Mouse (Mus musculus) heart, embryonic 10.5 days (tissue): ENCODE results near the gene Gm20388. TPM values are rescaled to one million over a fixed set of nuclear protein-coding genes. Genes with fewer than 3 reads are reported as not detected.
A peak's percentile ranks its signal among the peaks of the same experiment; 100 is the strongest.

Experiments
- DNase-seq: peaks from one replicate; pipeline ENCODE4 v3.0.0-alpha.2; 2017; ENCODE audit warnings: low spot score
- H3K27ac ChIP-seq: fragments of 300-500 bp; sonication (generic); 2 replicates; pipeline ENCODE4 v1.5.1; 2016; ENCODE audit warnings: mild to moderate bottlenecking
- H3K27me3 ChIP-seq: fragments of 300-500 bp; sonication (generic); 2 replicates; pipeline ENCODE4 v1.6.1; 2016; ENCODE audit warnings: mild to moderate bottlenecking; ENCODE audit not compliant: poor library complexity, insufficient read depth, severe bottlenecking
- H3K36me3 ChIP-seq: fragments of 300-500 bp; sonication (generic); 2 replicates; pipeline ENCODE4 v1.6.1; 2016; ENCODE audit warnings: mild to moderate bottlenecking, moderate library complexity
- H3K4me1 ChIP-seq: fragments of 300-500 bp; sonication (generic); 2 replicates; pipeline ENCODE4 v1.6.1; 2016; ENCODE audit warnings: mild to moderate bottlenecking
- H3K4me3 ChIP-seq: fragments of 300-500 bp; sonication (generic); 2 replicates; pipeline ENCODE4 v1.5.1; 2016; ENCODE audit warnings: mild to moderate bottlenecking, moderate library complexity
- H3K9me3 ChIP-seq: fragments of 300-500 bp; sonication (generic); 2 replicates; pipeline ENCODE4 v1.6.1; 2016; ENCODE audit warnings: mild to moderate bottlenecking, moderate library complexity
- WGBS: fragments of 180-500 bp; shearing (Covaris S2); methylation state at CpG from one replicate; pipeline ENCODE4 v1.1.7; 2016; 5-methylcytosine and 5-hydroxymethylcytosine counted together
- polyA plus RNA-seq: library from polyadenylated mRNA; unstranded; fragments of >200 nt; fragmentation: Nextera tagmentation; extraction: Ambion mirVana; gene quantifications from 2 replicates; pipeline ENCODE4 v1.2.1, GENCODE M21; 2016

The Gm20388 gene
- polyA plus RNA-seq, 1 experiment from 2014 or later = 4.5 TPM

DNA sequence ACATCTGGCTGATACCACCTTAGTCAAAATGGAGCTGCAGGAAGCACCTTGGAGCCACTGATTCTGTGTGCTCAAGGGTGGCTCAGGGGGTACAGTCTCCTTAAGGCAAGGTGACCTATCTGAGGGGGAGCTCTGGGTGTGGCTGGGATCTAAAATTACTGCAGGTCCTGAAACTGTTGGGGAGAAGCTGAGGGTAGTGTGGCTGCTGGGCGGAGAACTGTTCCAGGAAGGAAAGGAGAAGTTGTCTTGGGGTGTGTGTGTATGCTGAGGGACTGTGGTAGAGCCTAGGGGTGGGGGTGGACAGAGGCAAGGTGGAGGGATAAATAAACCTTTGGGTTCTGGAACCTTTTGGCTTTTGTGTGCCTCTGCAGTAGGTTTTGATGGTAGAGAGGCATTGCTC, 2778.7 kb downstream of the Gm20388 start:
- 74% methylated on average over 1 of the region's 1 CpGs for WGBS
- H3K9me3 ChIP-seq = no peaks in the 10 kb centered on the region
- DNase-seq = no peak
- H3K4me3 ChIP-seq = no peak overlapping the region
- H3K36me3 ChIP-seq = no peaks in the 10 kb centered on the region
- H3K27me3 ChIP-seq = peaks cover 32% of the 10 kb centered on the region
- H3K27ac ChIP-seq = no peak overlapping the region
- peaks cover 43% of the 10 kb centered on the region for H3K4me1 ChIP-seq

DNA sequence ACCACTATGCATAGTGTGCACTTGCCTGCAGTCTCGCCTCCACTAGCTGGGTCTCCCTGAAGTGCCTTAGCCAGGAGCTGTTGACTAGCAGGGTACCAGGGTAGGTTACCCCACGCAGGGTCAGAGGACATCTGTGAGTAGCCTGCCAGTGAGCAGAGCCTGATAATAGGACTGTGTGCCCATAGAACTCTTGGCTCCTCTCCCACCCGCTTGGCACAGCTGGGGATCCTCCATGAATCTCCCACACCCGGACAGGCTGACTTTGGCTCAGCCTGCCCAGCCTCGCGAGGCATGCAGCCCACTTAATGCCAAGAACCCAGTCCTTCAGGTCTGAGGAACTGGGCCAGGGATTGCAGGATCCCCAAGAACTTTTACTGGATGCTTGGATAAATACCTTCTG, 2780.4 kb downstream of the Gm20388 start:
- DNase-seq = no peak
- Histone ChIP-seq H3K27ac (no peak overlapping the region), H3K9me3 (no peaks in the 10 kb centered on the region), H3K27me3 (peaks cover 26% of the 10 kb centered on the region), H3K4me3 (no peak overlapping the region), H3K4me1 (peaks cover 51% of the 10 kb centered on the region), H3K36me3 (no peaks in the 10 kb centered on the region)
- 91% methylated on average over 6 of the region's 6 CpGs for WGBS

DNA sequence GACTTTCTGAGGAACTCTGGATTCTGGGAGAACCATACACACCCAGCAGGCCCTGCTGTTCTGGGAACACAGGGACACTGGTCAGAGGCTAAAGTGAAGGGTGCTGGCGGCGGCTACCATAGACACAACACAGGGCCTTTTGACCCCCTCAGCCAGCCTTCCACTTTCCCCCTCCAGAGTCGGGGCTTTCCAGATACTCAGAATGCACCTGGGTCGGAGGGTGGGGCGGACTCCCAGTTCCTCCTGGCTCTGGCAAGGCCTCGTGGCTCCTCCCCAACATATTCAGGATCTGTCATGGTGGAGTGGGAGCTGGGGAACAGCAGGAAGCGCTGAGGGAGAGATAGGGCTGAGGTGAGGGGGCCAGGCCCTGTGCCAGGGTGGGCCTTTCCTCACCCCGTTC, 2781.5 kb downstream of the Gm20388 start:
- DNase-seq = no peak
- peaks cover 21% of the 10 kb centered on the region; the same call in 1 of the 2 replicates for H3K27me3 ChIP-seq
- H3K9me3 ChIP-seq = no peaks in the 10 kb centered on the region
- H3K4me3 ChIP-seq = no peak overlapping the region
- no peaks in the 10 kb centered on the region for H3K36me3 ChIP-seq
- peaks cover 56% of the 10 kb centered on the region for H3K4me1 ChIP-seq
- 70% methylated on average over 8 of the region's 8 CpGs for WGBS
- no peak overlapping the region; the same call in 1 of the 2 replicates for H3K27ac ChIP-seq

DNA sequence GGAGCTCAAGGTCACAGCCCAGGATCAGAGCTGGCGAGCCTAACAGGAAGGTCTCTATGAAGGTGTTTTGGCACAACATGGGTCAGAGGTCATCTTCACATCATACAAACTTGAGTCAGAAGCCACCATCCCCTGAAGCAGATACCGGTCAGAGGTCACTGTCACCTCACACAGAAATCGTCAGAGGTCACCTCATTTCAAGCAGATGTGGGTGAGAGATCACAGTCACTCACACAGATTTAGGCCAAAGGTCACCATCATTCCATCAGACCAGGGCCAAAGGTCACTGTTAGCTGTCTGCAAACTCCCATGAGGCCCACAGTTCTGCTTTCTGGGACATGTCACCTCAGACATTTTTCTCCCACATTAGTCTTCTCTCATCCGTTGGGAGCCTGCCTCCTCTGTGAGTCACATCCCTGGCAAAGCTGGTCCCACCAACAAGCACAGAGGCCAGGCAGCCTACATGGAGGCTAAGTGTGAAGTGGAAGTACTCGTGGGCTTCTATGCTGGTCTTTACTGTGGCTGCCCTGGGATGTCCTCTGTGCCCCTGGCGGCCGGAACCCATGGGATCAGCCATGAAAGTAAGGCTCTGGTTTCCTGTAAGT, 2784.9 kb downstream of the Gm20388 start:
- Histone ChIP-seq H3K9me3 (no peaks in the 10 kb centered on the region), H3K4me3 (no peak overlapping the region), H3K36me3 (no peaks in the 10 kb centered on the region), H3K27me3 (peaks cover 14% of the 10 kb centered on the region; the same call in 1 of the 2 replicates), H3K27ac (0 out of 2 replicates have a peak overlapping the region, but pooled peaks have one; percentile 8), H3K4me1 (peaks cover 75% of the 10 kb centered on the region)
- WGBS = 53% methylated on average over 7 of the region's 7 CpGs
- no peak for DNase-seq

DNA sequence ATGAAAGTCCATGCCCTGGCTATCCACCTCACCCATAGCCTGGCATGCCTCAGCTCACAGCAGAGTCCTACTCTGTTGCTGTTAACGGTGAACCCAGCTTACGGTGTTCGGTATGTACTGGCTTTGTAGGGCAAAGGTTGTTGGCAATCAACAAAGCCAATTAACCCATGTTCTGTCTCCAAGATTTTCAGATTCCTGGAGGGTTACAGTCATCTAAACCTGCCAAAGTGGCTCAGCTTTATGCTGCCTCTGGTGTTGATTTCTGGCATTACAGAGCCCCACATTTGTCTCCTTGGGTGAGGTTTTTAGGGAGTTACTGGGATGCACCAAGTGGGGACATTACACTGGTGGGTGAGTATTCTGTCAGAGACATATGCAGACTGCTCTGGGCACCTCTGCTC, 2786.5 kb downstream of the Gm20388 start:
- peak overlapping the region; percentile 47 for H3K4me3 ChIP-seq
- H3K27ac ChIP-seq = peak overlapping the region; percentile 56; the same call in 1 of the 2 replicates
- WGBS = 80% methylated on average over 3 of the region's 3 CpGs

DNA sequence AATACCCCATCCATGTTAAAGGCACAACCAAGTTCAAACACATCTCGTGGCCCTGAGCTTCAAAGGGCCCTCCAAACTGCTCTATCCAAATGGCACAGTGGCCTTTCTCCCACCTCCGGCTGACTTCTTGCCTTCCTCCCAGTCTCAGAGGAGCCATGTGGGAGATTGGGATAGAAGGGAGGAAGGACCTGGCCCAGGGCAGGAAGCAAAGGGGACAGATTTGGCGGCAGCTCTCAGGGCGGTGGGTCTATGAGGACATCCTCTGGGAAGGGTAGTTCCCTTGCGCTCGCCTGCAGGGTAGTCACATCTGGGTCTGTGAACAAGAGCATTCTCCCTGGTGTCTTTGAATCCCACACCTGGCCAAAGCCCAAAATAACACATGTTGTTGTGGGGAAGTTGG, 2786.9 kb downstream of the Gm20388 start:
- H3K4me3 ChIP-seq = peak overlapping the region; percentile 47
- no peak for DNase-seq
- no peaks in the 10 kb centered on the region for H3K36me3 ChIP-seq
- H3K9me3 ChIP-seq = no peaks in the 10 kb centered on the region
- peaks cover 78% of the 10 kb centered on the region for H3K4me1 ChIP-seq
- peak overlapping the region; percentile 56 for H3K27ac ChIP-seq
- peaks cover 14% of the 10 kb centered on the region; the same call in 1 of the 2 replicates for H3K27me3 ChIP-seq
- 65% methylated on average over 6 of the region's 6 CpGs for WGBS

More for the DNA sequence above, 2786.5 kb downstream of the Gm20388 start:
- Histone ChIP-seq H3K9me3 (no peaks in the 10 kb centered on the region), H3K27me3 (peaks cover 14% of the 10 kb centered on the region; the same call in 1 of the 2 replicates), H3K4me1 (peaks cover 78% of the 10 kb centered on the region), H3K36me3 (no peaks in the 10 kb centered on the region)
- DNase-seq = no peak

DNA sequence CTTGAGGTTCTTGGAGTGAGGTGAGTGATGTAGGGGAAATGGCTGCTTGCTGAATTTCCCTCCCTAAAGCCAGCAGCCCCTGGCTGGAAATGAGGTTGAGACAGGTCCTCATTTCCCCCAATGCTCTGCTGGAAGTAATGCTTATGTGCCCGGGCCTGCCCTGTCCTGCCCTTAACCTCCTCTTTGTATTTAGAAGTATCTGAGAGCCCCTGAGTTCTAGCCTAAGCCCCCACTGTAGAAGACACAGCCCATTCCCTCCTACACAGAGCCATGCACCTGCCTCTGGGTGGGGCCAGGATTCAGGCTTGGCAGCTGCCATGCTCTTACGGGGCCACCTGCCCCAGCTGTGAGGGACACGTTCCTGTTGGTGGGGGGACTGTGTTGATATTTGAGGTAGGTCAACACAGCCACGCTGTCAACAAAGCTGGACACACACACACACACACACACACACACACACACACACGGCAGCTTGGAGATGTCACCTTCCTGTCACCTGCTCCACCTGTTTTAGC, 2787.7 kb downstream of the Gm20388 start:
- Histone ChIP-seq H3K4me1 (peaks cover 76% of the 10 kb centered on the region), H3K27ac (peak overlapping the region; percentile 73; the same call in 1 of the 2 replicates), H3K27me3 (peaks cover 14% of the 10 kb centered on the region; the same call in 1 of the 2 replicates), H3K36me3 (no peaks in the 10 kb centered on the region), H3K9me3 (no peaks in the 10 kb centered on the region), H3K4me3 (peak overlapping the region; percentile 47)
- no peak for DNase-seq
- WGBS = 38% methylated on average over 5 of the region's 5 CpGs

DNA sequence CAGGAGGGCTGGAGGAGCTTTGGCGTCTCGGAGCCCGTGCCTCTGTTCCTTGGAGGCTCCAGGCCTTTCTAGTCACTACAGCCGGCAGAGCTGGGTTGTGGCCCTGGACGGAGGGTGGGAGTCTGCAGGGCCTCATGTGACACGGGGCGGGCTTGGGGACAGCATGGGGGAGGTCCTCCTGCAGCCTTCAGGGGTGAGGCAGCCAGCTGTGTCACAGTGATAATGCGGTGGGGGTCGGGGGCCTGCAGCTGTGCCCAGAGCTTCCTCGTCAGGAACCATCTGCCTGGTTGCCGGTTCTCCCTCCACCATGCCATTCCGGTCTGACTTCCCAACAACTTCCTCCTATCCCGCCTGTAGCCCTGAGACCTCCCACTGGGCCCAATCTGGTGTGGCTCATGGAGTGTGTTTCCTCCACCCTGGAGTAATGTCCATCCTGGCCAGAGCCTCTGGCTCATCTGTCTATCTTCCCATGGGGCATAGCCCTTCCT, 2788.4 kb downstream of the Gm20388 start, which contains the start of gene Cbfa2t3:
TSS of gene Cbfa2t3 (minus strand) at position 105 of the 488 bp plus-strand sequence.
- Histone ChIP-seq H3K27me3 (peaks cover 9% of the 10 kb centered on the region; the same call in 1 of the 2 replicates), H3K36me3 (no peaks in the 10 kb centered on the region), H3K27ac (peak within 1 kb of the TSS; percentile 80), H3K4me3 (peak within 1 kb of the TSS; percentile 47), H3K4me1 (peaks cover 69% of the 10 kb centered on the region), H3K9me3 (no peaks in the 10 kb centered on the region)
- 29% methylated on average over 13 of the region's 13 CpGs for WGBS
- peak; percentile 93 for DNase-seq

DNA sequence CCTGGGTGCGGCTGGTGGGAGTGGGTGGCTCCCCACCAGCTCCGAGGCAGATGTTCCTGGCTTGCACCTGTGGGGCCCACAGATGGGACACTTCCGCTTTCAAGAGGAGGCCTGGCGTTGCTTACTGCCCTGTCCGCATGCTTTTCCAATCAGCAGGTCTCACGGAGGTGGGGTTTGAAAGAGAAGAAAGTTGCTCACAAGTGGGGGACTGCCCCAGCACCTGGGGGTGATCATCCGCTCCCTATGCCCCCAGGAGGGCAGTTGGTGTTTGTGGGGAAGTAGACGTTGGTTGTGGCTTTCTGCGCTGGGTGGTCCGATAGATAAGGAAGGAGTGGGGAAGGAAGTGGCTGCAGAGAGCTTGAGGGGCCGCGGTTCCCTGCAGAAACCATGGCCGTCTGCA, 2790.0 kb downstream of the Gm20388 start:
- DNase-seq = no peak
- peaks cover 9% of the 10 kb centered on the region for H3K27me3 ChIP-seq
- H3K4me3 ChIP-seq = peak overlapping the region; percentile 30
- H3K36me3 ChIP-seq = no peaks in the 10 kb centered on the region
- WGBS = 32% methylated on average over 13 of the region's 13 CpGs
- peak overlapping the region; percentile 80 for H3K27ac ChIP-seq
- H3K4me1 ChIP-seq = peaks cover 55% of the 10 kb centered on the region
- H3K9me3 ChIP-seq = no peaks in the 10 kb centered on the region

DNA sequence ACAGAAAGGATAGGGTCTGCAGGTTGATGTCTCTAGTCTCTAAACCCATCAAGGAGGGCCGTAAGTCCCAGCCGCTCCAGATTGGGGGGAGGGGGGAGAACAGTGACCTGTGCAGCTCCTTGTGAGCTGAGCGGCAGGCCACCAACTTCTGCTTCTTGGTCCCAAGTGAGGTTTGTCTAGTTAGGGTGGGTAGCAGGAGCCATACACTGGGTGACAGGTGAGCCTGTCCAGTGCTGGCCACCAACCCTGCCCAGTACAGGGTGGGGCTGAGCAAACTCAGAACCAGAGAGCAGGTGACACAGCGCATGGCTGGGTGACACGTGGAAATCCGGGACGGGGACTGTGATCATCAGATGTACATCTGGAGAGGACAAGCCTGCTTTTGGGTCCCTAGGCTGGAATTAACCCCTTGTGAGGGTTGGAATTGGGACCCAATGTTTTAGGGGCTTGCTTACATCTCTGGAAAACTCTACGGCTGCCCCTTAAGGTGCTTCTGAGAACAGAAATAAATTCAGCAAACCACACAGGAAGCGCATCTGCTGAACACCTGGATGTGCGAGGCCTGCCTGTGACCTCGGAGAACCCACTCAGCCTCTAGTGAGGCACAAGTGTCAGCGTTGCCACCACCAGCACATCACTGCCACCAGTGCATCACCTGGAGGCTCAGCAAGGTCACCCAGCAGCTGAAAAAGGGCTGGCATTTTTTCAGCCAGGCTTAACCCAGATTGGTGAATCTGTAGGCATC, 2791.0 kb downstream of the Gm20388 start:
- Histone ChIP-seq H3K36me3 (no peaks in the 10 kb centered on the region), H3K27ac (peak overlapping the region; percentile 80), H3K4me1 (peaks cover 59% of the 10 kb centered on the region), H3K27me3 (peaks cover 15% of the 10 kb centered on the region), H3K4me3 (no peak overlapping the region), H3K9me3 (no peaks in the 10 kb centered on the region)
- DNase-seq = no peak
- WGBS = 73% methylated on average over 12 of the region's 12 CpGs

DNA sequence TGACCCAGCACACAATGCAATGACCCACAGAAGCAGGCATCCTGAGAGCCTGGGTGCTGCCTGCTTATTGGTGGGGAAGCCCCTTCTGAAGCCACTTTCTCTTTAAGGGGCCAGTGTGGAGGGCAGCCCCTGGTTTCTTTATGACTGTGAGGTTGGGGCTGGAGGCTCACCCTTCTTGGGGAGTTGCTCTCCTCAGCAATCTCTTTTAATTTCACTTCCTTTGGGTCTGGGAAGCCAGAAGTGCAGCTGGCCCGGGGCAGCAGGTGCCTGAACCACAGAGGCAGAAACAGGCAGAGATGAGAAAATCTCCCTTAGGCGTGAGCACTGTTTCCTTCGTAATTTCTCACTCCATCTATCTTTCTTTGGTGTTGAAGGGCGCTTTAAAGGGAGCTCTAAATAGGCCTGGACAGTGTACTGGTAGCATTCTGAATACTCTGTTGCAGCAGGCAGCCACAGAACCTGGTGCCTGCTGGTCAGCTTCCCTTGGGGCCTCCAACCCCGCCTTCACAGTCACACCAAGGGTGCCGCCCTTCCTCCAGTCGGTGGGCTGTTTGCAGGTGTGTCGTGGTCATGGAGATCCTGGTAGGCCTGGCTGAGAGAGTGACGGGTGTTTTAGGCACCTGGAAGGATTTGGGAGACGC, 2791.8 kb downstream of the Gm20388 start:
- peaks cover 12% of the 10 kb centered on the region for H3K27me3 ChIP-seq
- H3K9me3 ChIP-seq = no peaks in the 10 kb centered on the region

DNA sequence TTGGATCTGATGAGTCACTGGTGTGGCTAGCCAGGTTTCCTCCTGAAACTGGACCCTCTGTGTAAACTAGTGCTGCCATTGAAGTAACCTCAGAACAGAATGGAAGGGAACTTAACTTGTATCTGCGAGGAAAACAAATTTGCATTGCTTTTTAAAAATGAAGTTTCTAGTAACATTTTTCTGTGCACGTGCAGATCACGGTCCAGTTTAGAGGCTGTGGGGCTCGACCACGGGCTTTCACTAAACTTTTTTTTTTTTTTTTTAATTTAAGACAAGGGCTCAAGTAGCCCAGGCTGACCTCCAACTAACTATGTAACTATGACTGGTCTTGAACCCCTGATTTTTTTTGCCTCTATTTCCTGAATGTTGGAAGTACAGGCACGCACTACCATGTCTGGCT, 2792.3 kb downstream of the Gm20388 start:
- Histone ChIP-seq H3K36me3 (no peaks in the 10 kb centered on the region), H3K4me1 (peaks cover 54% of the 10 kb centered on the region), H3K9me3 (no peaks in the 10 kb centered on the region), H3K4me3 (no peak overlapping the region), H3K27ac (no peak overlapping the region), H3K27me3 (peaks cover 12% of the 10 kb centered on the region; the same call in 1 of the 2 replicates)
- no peak for DNase-seq
- WGBS = 86% methylated on average over 6 of the region's 6 CpGs

More for the DNA sequence above, 2791.8 kb downstream of the Gm20388 start:
- Histone ChIP-seq H3K4me1 (peaks cover 56% of the 10 kb centered on the region), H3K4me3 (no peak overlapping the region), H3K36me3 (no peaks in the 10 kb centered on the region), H3K27ac (peak overlapping the region; percentile 80)
- 40% methylated on average over 10 of the region's 10 CpGs for WGBS
- no peak for DNase-seq
